ENCODE assay signal across 11 mouse cellular contexts in the genomic region with DNA sequence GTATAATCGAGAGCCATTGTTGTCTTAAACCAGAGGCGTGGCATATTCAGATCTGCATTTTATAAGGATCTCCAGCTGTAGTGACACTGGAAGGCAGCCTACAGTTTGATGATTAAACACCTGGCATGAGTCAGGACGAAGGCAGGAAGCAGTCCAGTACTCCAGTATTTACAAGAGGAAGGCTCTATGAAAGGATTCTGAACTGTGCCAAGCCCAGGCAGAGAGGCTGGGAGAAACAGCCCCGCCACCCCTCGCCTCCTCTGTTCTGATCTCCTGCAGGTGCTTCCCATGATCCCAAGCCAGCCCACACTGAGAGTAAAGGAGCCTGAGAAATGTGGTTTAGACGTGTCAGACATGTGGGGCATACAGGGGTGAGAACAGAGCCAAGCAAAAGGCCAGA. TPM values are rescaled to one million over a fixed set of nuclear protein-coding genes. Genes with fewer than 3 reads are reported as not detected.
DNase-seq lines count a peak whose midpoint lies in the region; ATAC-seq and TF ChIP-seq lines count a peak whose summit lies in the region.
"Had no signal": no experiment of that assay in that cellular context is flagged by ENCODE, and none has a peak within 500 bp of the region (broad histone marks: within the 10 kb centered on the region; RNA-seq: fewer than 3 reads in every experiment).

No protein-coding gene starts in this region.

- DNase-seq in heart, adult 2 months: peak; percentile 45 to 59
- no peak for DNase-seq in heart, embryonic 10.5 days (ENCODE audit: low spot score)
- peak; percentile 16 for DNase-seq in gastrocnemius, postnatal 10 days
- DNase-seq in kidney, postnatal 10 days: peak; percentile 66
- no peak for DNase-seq in adipocyte (ENCODE audit: low spot score)
- no peak for DNase-seq in ovary, adult 18-20 months (ENCODE audit: low spot score)
- DNase-seq: cerebellum, postnatal 14 days had no signal

- no peaks in the 10 kb centered on the region for H3K27me3 ChIP-seq in heart, adult 2 months (ENCODE audit: control insufficient read depth, insufficient read depth, low read length)
- no peaks in the 10 kb centered on the region for H3K27me3 ChIP-seq in heart, embryonic 10.5 days (ENCODE audit: insufficient read depth, poor library complexity, severe bottlenecking)
- H3K27me3 ChIP-seq in small intestine, adult 2 months (ENCODE audit: control insufficient read depth, insufficient read depth, low read length): no peaks in the 10 kb centered on the region; the same call in 1 of the 2 replicates
- H3K27me3 ChIP-seq: heart, embryonic 13.5 days had no signal

- H3K27ac ChIP-seq in heart, adult 2 months: peak overlapping the region; percentile 39; the same call in 1 of the 2 replicates
- no peak overlapping the region for H3K27ac ChIP-seq in heart, embryonic 10.5 days
- H3K27ac ChIP-seq in small intestine, adult 2 months (ENCODE audit: insufficient read depth, low read depth, low read length): peak overlapping the region; percentile 97
- H3K27ac ChIP-seq: heart, embryonic 13.5 days had no signal

- WGBS in heart, adult 2 months: 34% methylated on average over 6 of the region's 6 CpGs
- 63% methylated on average over 6 of the region's 6 CpGs for WGBS in heart, embryonic 10.5 days
- WGBS in small intestine, adult 2 months: 15% methylated on average over 6 of the region's 6 CpGs

- peaks cover 12% of the 10 kb centered on the region; the same call in 1 of the 2 replicates for H3K36me3 ChIP-seq in heart, adult 2 months (ENCODE audit: control insufficient read depth, insufficient read depth, low read length)
- H3K36me3 ChIP-seq in heart, embryonic 10.5 days: no peaks in the 10 kb centered on the region
- no peaks in the 10 kb centered on the region for H3K36me3 ChIP-seq in small intestine, adult 2 months (ENCODE audit: control insufficient read depth, insufficient read depth, low read length)
- H3K36me3 ChIP-seq: heart, embryonic 13.5 days had no signal

- peaks cover 3% of the 10 kb centered on the region for H3K4me1 ChIP-seq in heart, adult 2 months (ENCODE audit: control insufficient read depth, insufficient read depth, low read length)
- 0 out of 2 replicates have a peak, but pooled peaks cover 5% of the 10 kb centered on the region for H3K4me1 ChIP-seq in heart, embryonic 10.5 days
- H3K4me1 ChIP-seq in small intestine, adult 2 months (ENCODE audit: control insufficient read depth, insufficient read depth, insufficient read length, low read length): peaks cover 11% of the 10 kb centered on the region; the same call in 1 of the 2 replicates

- H3K4me3 ChIP-seq in heart, adult 2 months: no peak overlapping the region
- H3K4me3 ChIP-seq in heart, embryonic 10.5 days: no peak overlapping the region
- no peak overlapping the region for H3K4me3 ChIP-seq in small intestine, adult 2 months (ENCODE audit: low read depth, low read length)
- H3K4me3 ChIP-seq: heart, embryonic 13.5 days had no signal

- no peak for TF ChIP-seq EP300 in heart, adult 2 months (IDR thresholded peaks at IDR 0.05; ENCODE audit: insufficient read depth, low read depth, low read length)

- intact Hi-C loops in heart, adult 2 months (cut with DNase I): loop anchor here (2.0 kb wide), 1 partner anchor 20 kb away; no protein-coding TSS in a partner anchor

- H3K9me3 ChIP-seq in heart, embryonic 10.5 days: no peaks in the 10 kb centered on the region

- no peak for ATAC-seq in megakaryocyte-erythroid progenitor cell, adult 5-6 weeks (replicated peaks; ENCODE audit: low FRiP score, low TSS enrichment, poor library complexity, severe bottlenecking)

- TF ChIP-seq POLR2A in heart, adult 2 months (IDR thresholded peaks at IDR 0.05; ENCODE audit: insufficient read depth, low read depth, low read length): no peak
- peak; percentile 34; the same call in 1 of the 2 replicates for TF ChIP-seq POLR2A in small intestine, adult 2 months (IDR thresholded peaks at IDR 0.05; ENCODE audit: low read depth, low read length)

- H3K9ac ChIP-seq in heart, adult 2 months (ENCODE audit: low read depth, low read length): no peak overlapping the region
- H3K9ac ChIP-seq: heart, embryonic 13.5 days had no signal

- no peak for TF ChIP-seq CTCF in heart, adult 2 months (IDR thresholded peaks at IDR 0.05)
- TF ChIP-seq CTCF in small intestine, adult 2 months (IDR thresholded peaks at IDR 0.05; ENCODE audit: extremely low read depth, insufficient read length, insufficient replicate concordance, low read depth, low read length): no peak

- H3K79me2 ChIP-seq in heart, adult 2 months (replicated peaks; ENCODE audit: control insufficient read depth, insufficient read depth, low read length): no peaks in the 10 kb centered on the region

RNA-seq across cellular contexts. Expression of a gene that starts 3.4 kb away (rescaled TPM):
- total RNA-seq in heart, adult 2 months (2021): 10 to 100 TPM; 11.2 to 12.7 TPM
- 4.9 and 7.7 TPM in 2 replicates for polyA plus RNA-seq in heart, adult 2 months (2012; rRNA removed)
- polyA plus RNA-seq in heart, embryonic 10.5 days (2016; fragmentation: Nextera tagmentation; extraction: Ambion mirVana): 4.6 and 5.6 TPM in 2 replicates
- 10 to 100 TPM; 14.6 to 15.0 TPM for total RNA-seq in gastrocnemius, postnatal 10 days (2021)
- 1.0 and 3.0 TPM in 2 replicates for polyA plus RNA-seq in small intestine, adult 2 months (2012; rRNA removed)
- total RNA-seq in megakaryocyte-erythroid progenitor cell, adult 5-6 weeks (2014; fragmentation: Nextera tagmentation): 5.3 and 5.6 TPM in 2 replicates
- 7.1 and 8.8 TPM in 2 replicates for total RNA-seq in megakaryocyte-erythroid progenitor cell, adult 5-6 weeks (2017)

RNA-seq across cellular contexts. Expression of a gene that starts 49.5 kb away (rescaled TPM):
- not detected for total RNA-seq in heart, adult 2 months (2021)
- polyA plus RNA-seq in heart, adult 2 months (2012; rRNA removed): not detected in 2 replicates
- polyA plus RNA-seq in heart, embryonic 10.5 days (2016; fragmentation: Nextera tagmentation; extraction: Ambion mirVana): not detected in 2 replicates
- total RNA-seq in gastrocnemius, postnatal 10 days (2021): not detected
- not detected in 2 replicates for polyA plus RNA-seq in small intestine, adult 2 months (2012; rRNA removed)
- not detected in 2 replicates for total RNA-seq in megakaryocyte-erythroid progenitor cell, adult 5-6 weeks (2014; fragmentation: Nextera tagmentation)
- total RNA-seq in megakaryocyte-erythroid progenitor cell, adult 5-6 weeks (2017): not detected in 2 replicates
- polyA plus RNA-seq: heart, embryonic 13.5 days; limb, embryonic 11.5 days had no signal

Comparison
In these comparisons a context has a peak if more than half of its experiments do, and no peak if none do; other contexts are left out.
1. DNase-seq: peak in heart, adult 2 months (2 of 2), gastrocnemius, postnatal 10 days (single experiment) and kidney, postnatal 10 days (single experiment); none in heart, embryonic 10.5 days (single experiment), adipocyte (single experiment) and ovary, adult 18-20 months (single experiment).